Mouse (Mus musculus) MEL (cell line): ENCODE data around the gene Cox4i2. TPM values are rescaled to one million over a fixed set of nuclear protein-coding genes. Genes with fewer than 3 reads are reported as not detected.

Source experiments
- DNase-seq: peaks from one replicate; pipeline ENCODE4 v3.0.0; 2011; ENCODE audit warnings: low read depth, low spot score
- H3K27ac ChIP-seq: 2 replicates; pipeline ENCODE4 v1.5.1; 2012; ENCODE audit warnings: low read depth, mild to moderate bottlenecking, control low read depth, low read length, moderate library complexity; ENCODE audit not compliant: control insufficient read depth
- H3K27me3 ChIP-seq, 2 experiments: fragments of 150-350 bp in 1 of 2; sonication (generic) in 1 of 2; 2 replicates each; pipeline ENCODE4 v1.6.1; 2012; ENCODE audit warnings: low read length in 2 of 2, mild to moderate bottlenecking in 2 of 2, improper control_type of control experiment in 1 of 2, moderate library complexity in 1 of 2; ENCODE audit not compliant: insufficient read depth in 2 of 2, control insufficient read depth in 1 of 2
- H3K36me3 ChIP-seq, 2 experiments: 2 replicates each; pipeline ENCODE4 v1.6.1; 2012 to 2014; ENCODE audit warnings: low read length in 2 of 2, improper control_type of control experiment in 1 of 2, inconsistent platforms in 1 of 2, mild to moderate bottlenecking in 1 of 2; ENCODE audit not compliant: insufficient read depth in 2 of 2, control insufficient read depth in 1 of 2
- H3K4me1 ChIP-seq, 2 experiments: fragments of 150-350 bp in 1 of 2; sonication (generic) in 1 of 2; 2 replicates each; pipeline ENCODE4 v1.6.1; 2012; ENCODE audit warnings: low read length in 2 of 2, improper control_type of control experiment in 1 of 2, mild to moderate bottlenecking in 1 of 2; ENCODE audit not compliant: insufficient read depth in 2 of 2, control insufficient read depth in 1 of 2
- H3K4me3 ChIP-seq, 2 experiments: fragments of 150-350 bp in 1 of 2; sonication (generic) in 1 of 2; 2 replicates each; pipeline ENCODE4 v1.5.1; 2012; ENCODE audit warnings: low read depth in 2 of 2, low read length in 2 of 2, mild to moderate bottlenecking in 2 of 2, moderate library complexity in 2 of 2, control low read depth in 1 of 2, improper control_type of control experiment in 1 of 2; ENCODE audit not compliant: control insufficient read depth in 1 of 2, insufficient read depth in 1 of 2
- H3K79me2 ChIP-seq: 2 replicates; pipeline ENCODE4 v1.6.1; 2012; ENCODE audit warnings: mild to moderate bottlenecking, low read length, moderate library complexity; ENCODE audit not compliant: control insufficient read depth, poor library complexity, insufficient read depth
- H3K9ac ChIP-seq: 2 replicates; pipeline ENCODE4 v1.6.1; 2012; ENCODE audit warnings: low read depth, mild to moderate bottlenecking, control low read depth, low read length, moderate library complexity; ENCODE audit not compliant: control insufficient read depth, poor library complexity, severe bottlenecking
- H3K9me3 ChIP-seq: fragments of 150-350 bp; sonication (generic); replicated peaks from 2 replicates; pipeline ENCODE4 v1.6.1; 2012; ENCODE audit warnings: mild to moderate bottlenecking, low read length, improper control_type of control experiment, moderate library complexity; ENCODE audit not compliant: insufficient read depth
- BHLHE40 ChIP-seq: IDR thresholded peaks from 2 replicates; pipeline ENCODE4 v1.6.1; 2012; ENCODE audit warnings: low read depth, mild to moderate bottlenecking, inconsistent platforms, low read length, improper control_type of control experiment, borderline replicate concordance
- CHD2 ChIP-seq: IDR thresholded peaks from 2 replicates; pipeline ENCODE4 v1.6.1; 2011; ENCODE audit warnings: low read length, improper control_type of control experiment
- CTCF ChIP-seq, 3 experiments: IDR thresholded peaks in 2 of 3; conservative IDR thresholded peaks in 1 of 3; 2 replicates each; pipeline ENCODE4 v1.5.1; 2011 to 2012; ENCODE audit warnings: low read length in 3 of 3, low read depth in 2 of 3, mild to moderate bottlenecking in 2 of 3, improper control_type of control experiment in 1 of 3, inconsistent platforms in 1 of 3, mixed read lengths in 1 of 3, moderate library complexity in 1 of 3; ENCODE audit not compliant: control insufficient read depth in 1 of 3, insufficient read depth in 1 of 3, poor library complexity in 1 of 3, severe bottlenecking in 1 of 3
- ETS1 ChIP-seq: IDR thresholded peaks from 2 replicates; pipeline ENCODE4 v1.6.1; 2012; ENCODE audit warnings: low read depth, mild to moderate bottlenecking, inconsistent platforms, low read length, improper control_type of control experiment, moderate library complexity
- JUND ChIP-seq: IDR thresholded peaks from 2 replicates; pipeline ENCODE4 v1.6.1; 2011; ENCODE audit warnings: low read depth, mild to moderate bottlenecking, improper control_type of control experiment, low read length
- MAZ ChIP-seq: IDR thresholded peaks from 2 replicates; pipeline ENCODE4 v1.6.1; 2012; ENCODE audit warnings: low read depth, mild to moderate bottlenecking, inconsistent platforms, low read length, improper control_type of control experiment
- MXI1 ChIP-seq: IDR thresholded peaks from 2 replicates; pipeline ENCODE4 v1.6.1; 2011; ENCODE audit warnings: mild to moderate bottlenecking, low read depth, low read length, improper control_type of control experiment
- MYB ChIP-seq: IDR thresholded peaks from 2 replicates; pipeline ENCODE4 v1.6.1; 2011; ENCODE audit warnings: mild to moderate bottlenecking, low read depth, low read length, improper control_type of control experiment
- MYC ChIP-seq: IDR thresholded peaks from 2 replicates; pipeline ENCODE4 v1.6.1; 2011; ENCODE audit warnings: low read depth, mild to moderate bottlenecking, low read length, improper control_type of control experiment, moderate library complexity
- NELFE ChIP-seq: IDR thresholded peaks from 2 replicates; pipeline ENCODE4 v1.6.1; 2011; ENCODE audit warnings: low read depth, low read length, improper control_type of control experiment
- NRF1 ChIP-seq: IDR thresholded peaks from 2 replicates; pipeline ENCODE4 v1.6.1; 2014; ENCODE audit warnings: low read depth, mild to moderate bottlenecking, inconsistent platforms, low read length, improper control_type of control experiment, moderate library complexity; ENCODE audit not compliant: poor library complexity, insufficient read depth, severe bottlenecking
- RAD21 ChIP-seq: IDR thresholded peaks from 2 replicates; pipeline ENCODE4 v1.6.1; 2011; ENCODE audit warnings: mild to moderate bottlenecking, low read depth, low read length, improper control_type of control experiment
- TCF12 ChIP-seq: IDR thresholded peaks from 2 replicates; pipeline ENCODE4 v1.6.1; 2014; ENCODE audit warnings: low read depth, mild to moderate bottlenecking, inconsistent platforms, low read length, improper control_type of control experiment, moderate library complexity
- USF1 ChIP-seq: IDR thresholded peaks from 2 replicates; pipeline ENCODE4 v1.6.1; 2014; ENCODE audit warnings: low read depth, mild to moderate bottlenecking, inconsistent platforms, low read length, improper control_type of control experiment, moderate library complexity
- USF2 ChIP-seq, 2 experiments: IDR thresholded peaks; 2 replicates each; pipeline ENCODE4 v1.6.1; 2011 to 2012; ENCODE audit warnings: improper control_type of control experiment in 2 of 2, low read length in 2 of 2, borderline replicate concordance in 1 of 2, inconsistent platforms in 1 of 2, low read depth in 1 of 2, mild to moderate bottlenecking in 1 of 2; ENCODE audit not compliant: insufficient read depth in 1 of 2
- ZKSCAN1 ChIP-seq: IDR thresholded peaks from 2 replicates; pipeline ENCODE4 v1.6.1; 2012; ENCODE audit warnings: low read depth, mild to moderate bottlenecking, inconsistent platforms, low read length, improper control_type of control experiment, moderate library complexity
- ZMIZ1 ChIP-seq: IDR thresholded peaks from 2 replicates; pipeline ENCODE4 v1.6.1; 2012; ENCODE audit warnings: low read depth, mild to moderate bottlenecking, inconsistent platforms, low read length, improper control_type of control experiment, moderate library complexity
- ZNF384 ChIP-seq: IDR thresholded peaks from 2 replicates; pipeline ENCODE4 v1.6.1; 2012; ENCODE audit warnings: low read depth, mild to moderate bottlenecking, inconsistent platforms, low read length, improper control_type of control experiment
- polyA plus RNA-seq, 2 experiments: library from polyadenylated mRNA; stranded (reverse) in 1 of 2; unstranded in 1 of 2; fragments of >175 nt in 1 of 2; fragments of >200 nt in 1 of 2; gene quantifications; 2 replicates each; pipeline versions ENCODE4 v1.2.1 to v1.2.4; 2012; ENCODE audit warnings: low replicate concordance in 2 of 2, low read depth in 1 of 2; ENCODE audit not compliant: insufficient read length in 2 of 2, insufficient read depth in 1 of 2, missing spikeins in 1 of 2
- total RNA-seq: library from RNA; depleted of rRNA; stranded (reverse); fragments of 300-350 nt; gene quantifications from 2 replicates; pipeline ENCODE4 v1.2.3, GENCODE M21; 2012

The Cox4i2 gene
- total and polyA plus RNA-seq, 3 experiments: 0.17 TPM; not detected in 2

DNA sequence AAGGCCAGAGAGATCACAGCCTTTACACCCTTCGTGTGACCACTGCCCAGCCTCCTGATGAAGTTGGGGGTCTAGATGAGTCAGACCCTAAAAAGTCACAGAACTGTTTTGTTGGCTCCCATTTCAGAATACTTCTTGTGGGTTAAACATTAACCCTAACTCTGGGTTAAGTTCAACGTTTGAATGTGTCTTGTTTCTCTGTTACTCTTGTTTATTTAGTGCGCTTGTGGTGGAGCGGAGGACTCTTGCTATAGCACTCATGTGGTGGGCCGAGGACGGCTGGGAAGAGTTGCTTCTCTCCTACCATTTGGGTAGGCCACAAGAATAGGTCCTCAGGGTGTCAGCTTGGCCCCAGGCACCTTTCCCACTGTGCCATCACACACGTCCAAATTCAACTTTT, 25.4 kb upstream of the Cox4i2 start:
- no peaks in the 10 kb centered on the region for H3K9me3 ChIP-seq
- H3K9ac ChIP-seq: no peak overlapping the region
- no peaks in the 10 kb centered on the region; a peak in 1 of 4 replicates for H3K27me3 ChIP-seq
- no peaks in the 10 kb centered on the region for H3K36me3 ChIP-seq
- TF ChIP-seq MYB (no peak), USF2 (IDR thresholded peaks at IDR 0.05; ENCODE audit: borderline replicate concordance in 1 of 2, insufficient read depth in 1 of 2, low read depth in 1 of 2, low read length in 2 of 2) (no peak), MAZ (no peak), ETS1 (no peak), ZMIZ1 (no peak), NRF1 (no peak), MYC (no peak), NELFE (no peak), JUND (no peak), USF1 (no peak), ZKSCAN1 (no peak), BHLHE40 (no peak), CTCF (IDR thresholded peaks at IDR 0.05 in 2 of 3, conservative IDR thresholded peaks at IDR 0.05 in 1 of 3; ENCODE audit: control insufficient read depth in 1 of 3, insufficient read depth in 1 of 3, low read depth in 2 of 3, low read length in 3 of 3, poor library complexity in 1 of 3, severe bottlenecking in 1 of 3) (no peak), MXI1 (no peak), ZNF384 (no peak)
- H3K27ac ChIP-seq: no peak overlapping the region
- H3K4me1 ChIP-seq: no peaks in the 10 kb centered on the region
- H3K79me2 ChIP-seq: no peaks in the 10 kb centered on the region
- no peak for DNase-seq
- no peak overlapping the region for H3K4me3 ChIP-seq

GRCm38 (mm10) chr2:152729013-152729635, 24.8 kb upstream of the Cox4i2 start:
- H3K9ac ChIP-seq: no peak overlapping the region
- no peak for DNase-seq
- H3K9me3 ChIP-seq: no peaks in the 10 kb centered on the region
- TF ChIP-seq MYC (no peak), CHD2 (no peak), TCF12 (no peak), BHLHE40 (no peak), RAD21 (no peak)
- no peaks in the 10 kb centered on the region for H3K4me1 ChIP-seq
- H3K27me3 ChIP-seq: no peaks in the 10 kb centered on the region; a peak in 1 of 4 replicates
- H3K36me3 ChIP-seq: no peaks in the 10 kb centered on the region
- no peaks in the 10 kb centered on the region for H3K79me2 ChIP-seq
- no peak overlapping the region for H3K4me3 ChIP-seq
- no peak overlapping the region for H3K27ac ChIP-seq
